Mouse (Mus musculus) heart, adult 2 months (tissue): Measurements from ENCODE around the gene Add1. TPM values are rescaled to one million over a fixed set of nuclear protein-coding genes. Genes with fewer than 3 reads are reported as not detected.
A peak's percentile ranks its signal among the peaks of the same experiment; 100 is the strongest.

Source experiments
- DNase-seq, 2 experiments: peaks; one replicate each; pipeline ENCODE4 v3.0.0; 2021
- H3K27ac ChIP-seq: fragments of 200-600 bp; 2 replicates; pipeline ENCODE4 v1.8.1; 2022
- H3K27me3 ChIP-seq: fragments of 200-500 bp; 2 replicates; pipeline ENCODE4 v1.6.1; 2012; ENCODE audit warnings: mild to moderate bottlenecking, low read length, inconsistent platforms, mixed read lengths; ENCODE audit not compliant: control insufficient read depth, insufficient read depth
- H3K36me3 ChIP-seq: fragments of 200-500 bp; 2 replicates; pipeline ENCODE4 v1.6.1; 2012; ENCODE audit warnings: low read length, inconsistent platforms; ENCODE audit not compliant: control insufficient read depth, insufficient read depth
- H3K4me1 ChIP-seq: fragments of 200-500 bp; 2 replicates; pipeline ENCODE4 v1.6.1; 2011; ENCODE audit warnings: low read length; ENCODE audit not compliant: control insufficient read depth, insufficient read depth
- H3K4me3 ChIP-seq: fragments of 200-600 bp; 2 replicates; pipeline ENCODE4 v1.8.1; 2022
- H3K79me2 ChIP-seq: fragments of 200-500 bp; replicated peaks from 2 replicates; pipeline ENCODE4 v1.6.1; 2012; ENCODE audit warnings: mild to moderate bottlenecking, inconsistent platforms, low read length, moderate library complexity, mixed read lengths; ENCODE audit not compliant: control insufficient read depth, insufficient read depth
- H3K9ac ChIP-seq: fragments of 200-500 bp; 2 replicates; pipeline ENCODE4 v1.6.1; 2012; ENCODE audit warnings: low read depth, mild to moderate bottlenecking, control low read depth, inconsistent platforms, low read length, mixed read lengths
- CTCF ChIP-seq: fragments of 200-600 bp; IDR thresholded peaks from 2 replicates; pipeline ENCODE4 v1.8.1; 2022; ENCODE audit warnings: antibody characterized with exemption, mild to moderate bottlenecking, moderate library complexity
- EP300 ChIP-seq: fragments of 200-500 bp; IDR thresholded peaks from 2 replicates; pipeline ENCODE4 v1.6.1; 2011; ENCODE audit warnings: low read depth, low read length, control low read depth; ENCODE audit not compliant: insufficient read depth
- POLR2A ChIP-seq: fragments of 200-500 bp; IDR thresholded peaks from 2 replicates; pipeline ENCODE4 v1.6.1; 2011; ENCODE audit warnings: mild to moderate bottlenecking, low read depth, low read length, control low read depth; ENCODE audit not compliant: insufficient read depth
- WGBS: fragments of 180-500 bp; shearing (Covaris S2); methylation state at CpG from one replicate; pipeline ENCODE4 v1.1.7; 2018; 5-methylcytosine and 5-hydroxymethylcytosine counted together
- intact Hi-C: fragments of 180-260 bp; cut with DNase I; formaldehyde crosslinking; loops from one replicate; pipeline ENCODE4 v1.15.1; 2025
- polyA plus RNA-seq: library from polyadenylated mRNA; depleted of rRNA; stranded (reverse); fragments of >200 nt; gene quantifications from 2 replicates; pipeline ENCODE4 v1.2.3, GENCODE M21; 2012
- total RNA-seq, 2 experiments: library from RNA; stranded (reverse); gene quantifications; 2 replicates each; pipeline ENCODE4 v1.2.3; 2021

The Add1 gene
- total and polyA plus RNA-seq, 3 experiments = 116 to 129 (median 129) TPM

DNA sequence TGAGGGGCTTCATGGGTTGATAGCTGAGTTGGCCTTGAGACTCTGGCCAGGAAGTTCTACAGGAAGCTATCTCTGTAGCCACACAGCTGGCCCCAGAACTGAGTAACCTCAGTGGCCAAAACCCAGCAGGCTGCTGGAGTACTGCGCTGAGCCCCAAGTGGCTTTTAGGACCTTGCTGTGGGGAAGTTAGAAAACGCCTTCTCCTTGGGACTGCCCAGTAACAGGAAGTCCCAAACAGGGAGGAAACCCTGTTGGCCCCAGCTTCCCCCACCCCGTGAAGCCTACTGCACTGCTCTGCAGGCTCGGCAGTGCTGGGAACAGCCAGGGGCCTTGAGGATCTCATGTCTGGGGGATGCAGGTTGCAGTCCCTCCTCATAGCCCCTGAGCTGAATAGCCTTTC lies 30.4 kb upstream of the Add1 start:
- no peaks in the 10 kb centered on the region for H3K36me3 ChIP-seq
- WGBS = 33% methylated on average over 4 of the region's 4 CpGs
- no peaks in the 10 kb centered on the region for H3K79me2 ChIP-seq
- H3K9ac ChIP-seq = no peak overlapping the region
- no peaks in the 10 kb centered on the region for H3K27me3 ChIP-seq
- DNase-seq = peak; percentile 53 to 66
- no peak overlapping the region; the same call in 1 of the 2 replicates for H3K27ac ChIP-seq
- intact Hi-C loops = no loop called here
- TF ChIP-seq POLR2A = no peak
- no peak for TF ChIP-seq EP300
- TF ChIP-seq CTCF = no peak
- H3K4me1 ChIP-seq = peaks cover 1% of the 10 kb centered on the region; the same call in 1 of the 2 replicates
- no peak overlapping the region for H3K4me3 ChIP-seq

DNA sequence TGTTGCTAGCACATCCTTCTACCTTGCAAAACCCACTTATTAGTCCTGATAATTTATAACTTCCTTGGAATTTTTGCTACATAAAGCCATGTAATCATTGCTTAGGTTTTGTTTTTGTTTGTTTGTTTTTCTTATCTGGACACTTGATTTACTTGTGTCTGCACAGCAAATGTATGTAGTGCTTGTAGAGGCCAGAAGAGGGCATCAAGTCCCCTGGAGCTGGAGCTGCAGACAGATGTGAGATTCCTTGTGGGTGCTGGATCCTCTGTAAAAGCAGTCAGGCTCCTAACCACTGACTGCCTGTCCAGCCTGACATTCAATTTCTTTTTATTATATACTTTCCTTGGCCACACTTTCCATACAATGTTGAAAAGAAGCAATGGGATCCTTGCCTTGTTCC lies 26.1 kb upstream of the Add1 start:
- H3K27me3 ChIP-seq = no peaks in the 10 kb centered on the region
- H3K4me1 ChIP-seq = peaks cover 4% of the 10 kb centered on the region; the same call in 1 of the 2 replicates
- TF ChIP-seq EP300 = 0 out of 2 replicates have a peak, but pooled peaks have one; percentile 27
- TF ChIP-seq CTCF = peak; percentile 82
- TF ChIP-seq POLR2A = no peak
- no peak overlapping the region for H3K27ac ChIP-seq
- H3K79me2 ChIP-seq = no peaks in the 10 kb centered on the region
- intact Hi-C loops = loop anchor here (1.0 to 5.0 kb wide), 2 partner anchors 60 to 100 kb away; no protein-coding TSS in a partner anchor
- no peak for DNase-seq
- no peak overlapping the region for H3K9ac ChIP-seq
- no peak overlapping the region for H3K4me3 ChIP-seq
- no peaks in the 10 kb centered on the region for H3K36me3 ChIP-seq

DNA sequence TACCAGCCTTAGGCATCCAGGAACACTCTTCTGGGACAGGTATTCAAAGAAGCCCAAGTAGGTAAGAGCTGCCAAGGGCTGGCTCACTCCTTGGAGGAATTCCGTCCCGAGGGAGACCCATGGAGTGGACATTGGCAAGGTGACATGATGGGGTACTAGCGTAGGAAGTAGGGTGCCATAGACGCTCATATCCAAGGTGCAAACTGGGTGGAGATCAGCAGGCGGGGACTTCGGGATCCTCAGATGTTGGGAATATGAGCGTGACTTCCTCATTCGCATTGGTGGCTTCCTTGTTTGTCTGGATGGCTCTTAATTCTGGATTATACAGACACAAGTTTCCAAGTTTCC lies 24.4 kb upstream of the Add1 start:
- Histone ChIP-seq H3K36me3 (no peaks in the 10 kb centered on the region), H3K27ac (peak overlapping the region; percentile 48; the same call in 1 of the 2 replicates), H3K9ac (peak overlapping the region; percentile 68), H3K4me3 (peak overlapping the region; percentile 55), H3K79me2 (no peaks in the 10 kb centered on the region), H3K27me3 (no peaks in the 10 kb centered on the region), H3K4me1 (peaks cover 3% of the 10 kb centered on the region; the same call in 1 of the 2 replicates)
- intact Hi-C loops = loop anchor here (2.0 to 5.0 kb wide), 2 partner anchors 58 to 88 kb away; partner anchors contain the start of gene Mfsd10
- DNase-seq = no peak
- no peak for TF ChIP-seq POLR2A
- TF ChIP-seq CTCF = no peak
- TF ChIP-seq EP300 = no peak
- WGBS = 20% methylated on average over 8 of the region's 8 CpGs

DNA sequence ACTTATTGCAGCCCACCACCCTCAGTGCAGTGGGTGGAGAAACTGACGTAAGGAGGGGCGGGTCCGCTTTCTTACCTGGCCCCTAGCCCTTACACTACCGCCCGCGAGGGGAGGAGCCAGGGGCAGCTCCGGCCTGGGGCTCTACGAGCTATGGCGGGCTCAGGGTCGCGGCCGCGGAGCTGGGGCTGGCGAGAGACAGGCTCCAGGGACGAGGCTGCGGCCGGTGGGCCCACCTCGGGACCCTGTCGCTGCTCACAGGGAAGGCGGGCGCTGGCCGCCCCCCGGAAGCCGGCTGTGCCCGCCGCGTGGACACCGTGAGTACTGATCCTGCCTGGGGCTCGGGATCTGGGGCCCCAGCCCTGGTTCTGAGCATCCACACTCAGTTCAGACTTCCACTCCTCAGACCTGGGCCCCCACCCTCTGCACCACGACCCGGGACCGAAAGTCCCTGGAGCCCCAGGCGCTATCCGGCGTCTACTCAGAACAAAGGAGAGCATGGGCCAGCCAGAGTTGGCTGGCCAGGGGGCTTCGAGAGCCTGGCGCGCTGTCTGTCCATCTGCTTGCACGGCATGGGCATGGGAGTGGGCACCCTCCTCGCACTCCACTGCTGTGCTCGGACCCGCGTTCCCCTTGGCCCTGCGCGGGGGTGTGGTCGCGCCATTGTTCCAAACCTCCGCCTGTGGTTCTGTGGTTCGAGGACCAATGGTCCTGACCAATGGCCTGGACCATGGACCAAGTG lies 23.8 kb upstream of the Add1 start:
- DNase-seq = peak; percentile 60 to 66
- intact Hi-C loops = loop anchor here (2.0 to 5.0 kb wide), 2 partner anchors 58 to 87 kb away; partner anchors contain the start of gene Mfsd10

DNA sequence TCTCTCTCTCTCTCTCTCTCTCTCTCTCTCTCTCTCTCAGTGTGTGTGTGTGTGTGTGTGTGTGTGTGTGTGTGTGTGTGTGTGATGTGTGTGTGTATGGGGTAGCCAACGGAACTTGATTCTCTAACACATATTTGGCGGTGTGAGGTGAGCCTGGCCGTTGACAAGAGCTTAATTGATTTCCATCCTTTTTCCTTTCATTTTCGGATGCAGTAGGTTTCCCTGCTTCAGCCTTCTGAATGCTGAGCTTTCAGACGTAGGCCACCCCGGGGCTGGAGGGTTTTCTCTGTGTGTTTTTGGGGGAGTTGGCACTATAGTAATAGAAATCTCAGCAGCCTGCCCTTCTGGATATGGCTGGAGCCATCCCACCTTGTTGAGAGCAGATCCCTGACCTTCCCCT lies 23.2 kb upstream of the Add1 start:
- Histone ChIP-seq H3K27me3 (no peaks in the 10 kb centered on the region), H3K4me1 (peaks cover 3% of the 10 kb centered on the region; the same call in 1 of the 2 replicates), H3K36me3 (no peaks in the 10 kb centered on the region), H3K27ac (no peak overlapping the region), H3K9ac (peak overlapping the region; percentile 68; the same call in 1 of the 2 replicates), H3K4me3 (no peak overlapping the region), H3K79me2 (no peaks in the 10 kb centered on the region)
- no peak for TF ChIP-seq EP300
- no peak for TF ChIP-seq CTCF
- TF ChIP-seq POLR2A = no peak
- 40% methylated on average over 6 of the region's 6 CpGs for WGBS
- no peak for DNase-seq
- intact Hi-C loops = no loop called here

More for the DNA sequence above, 23.8 kb upstream of the Add1 start:
- WGBS = 3% methylated on average over 48 of the region's 49 CpGs
- Histone ChIP-seq H3K27me3 (no peaks in the 10 kb centered on the region), H3K4me3 (peak overlapping the region; percentile 55), H3K27ac (peak overlapping the region; percentile 48), H3K36me3 (no peaks in the 10 kb centered on the region), H3K79me2 (no peaks in the 10 kb centered on the region), H3K9ac (peak overlapping the region; percentile 68), H3K4me1 (peaks cover 3% of the 10 kb centered on the region; the same call in 1 of the 2 replicates)
- TF ChIP-seq CTCF (peak; percentile 32), POLR2A (no peak)

DNA sequence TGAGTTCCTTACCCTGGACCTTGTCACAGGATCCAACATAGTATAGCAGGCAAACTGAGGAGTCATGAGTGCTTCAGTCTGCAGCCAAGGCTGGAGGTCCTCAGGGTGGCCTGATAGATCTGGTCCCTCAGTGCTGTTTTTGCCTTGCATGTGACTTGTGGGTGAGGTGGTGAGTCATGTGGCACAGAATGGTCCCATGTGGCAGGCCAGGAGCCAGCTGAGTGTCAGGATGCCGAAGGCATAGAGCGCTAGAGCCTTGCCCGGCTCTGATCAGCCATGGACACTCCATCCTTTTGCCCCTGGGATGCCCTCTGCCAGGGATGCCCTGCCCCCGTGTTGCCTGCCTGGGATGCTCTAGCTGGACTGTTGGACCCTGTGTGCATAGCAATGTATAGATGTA lies 21.6 kb upstream of the Add1 start:
- WGBS = 82% methylated on average over 4 of the region's 4 CpGs
- intact Hi-C loops = no loop called here
- H3K27me3 ChIP-seq = no peaks in the 10 kb centered on the region

More for the DNA sequence above, 21.6 kb upstream of the Add1 start:
- Histone ChIP-seq H3K27ac (no peak overlapping the region), H3K79me2 (no peaks in the 10 kb centered on the region), H3K4me1 (peaks cover 3% of the 10 kb centered on the region; the same call in 1 of the 2 replicates), H3K4me3 (no peak overlapping the region), H3K36me3 (no peaks in the 10 kb centered on the region), H3K9ac (no peak overlapping the region)
- no peak for TF ChIP-seq POLR2A
- no peak for DNase-seq
